In the genomic region with DNA sequence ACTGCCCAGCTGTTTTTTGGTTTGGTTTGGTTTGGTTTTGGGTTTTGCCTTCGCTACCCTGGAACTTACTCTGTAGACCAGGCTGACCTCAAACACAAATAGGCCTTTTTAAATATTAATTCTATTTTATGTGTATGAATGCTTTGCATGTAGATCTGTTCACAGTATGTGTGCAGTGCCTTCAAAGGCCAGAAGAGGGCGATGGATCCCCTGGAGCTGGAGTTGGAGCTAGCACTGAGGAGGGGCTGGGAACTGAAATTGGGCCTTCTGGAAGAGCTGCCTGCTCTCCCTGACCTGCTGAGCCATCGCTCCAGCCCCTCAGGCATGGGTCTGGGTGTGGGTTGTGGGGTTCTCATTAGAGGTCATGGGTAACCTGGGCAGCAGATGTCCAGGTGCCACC, we compare ENCODE assay signal across 29 mouse cellular contexts. TPM values are rescaled to one million over a fixed set of nuclear protein-coding genes. Genes with fewer than 3 reads are reported as not detected.
DNase-seq lines count a peak whose midpoint lies in the region; ATAC-seq and TF ChIP-seq lines count a peak whose summit lies in the region.
"Had no signal": no experiment of that assay in that cellular context is flagged by ENCODE, and none has a peak within 500 bp of the region (broad histone marks: within the 10 kb centered on the region; RNA-seq: fewer than 3 reads in every experiment).

No protein-coding gene starts in this region.

- peaks cover 71% of the 10 kb centered on the region for H3K27me3 ChIP-seq in intestine, postnatal 0 days (replicated peaks; ENCODE audit: control insufficient read depth, insufficient read depth, low read length)
- H3K27me3 ChIP-seq in intestine, embryonic 15.5 days (replicated peaks) = no peaks in the 10 kb centered on the region
- no peaks in the 10 kb centered on the region for H3K27me3 ChIP-seq in lung, embryonic 14.5 days (ENCODE audit: insufficient read depth, low read length)
- H3K27me3 ChIP-seq: embryonic facial prominence, embryonic 15.5 days; forebrain, embryonic 15.5 days; hindbrain, embryonic 13.5 days; limb, embryonic 15.5 days; lung, embryonic 15.5 days; neural tube, embryonic 15.5 days; Patski had no signal

- no peak for ATAC-seq in intestine, postnatal 0 days
- no peak for ATAC-seq in intestine, embryonic 15.5 days
- ATAC-seq in lung, embryonic 14.5 days (ENCODE audit: insufficient read depth) = no peak
- ATAC-seq: forebrain, embryonic 15.5 days; inflammation-experienced regulatory T-cells, adult 6 months; Patski had no signal

- DNase-seq in lung, embryonic 14.5 days = no peak
- no peak for DNase-seq in lung, postnatal 4 days
- DNase-seq in ES-CJ7 (ENCODE audit: low read depth, low spot score) (peak; percentile 34), ZHBTc4 (ENCODE audit: low read depth, low spot score) (peak; percentile 49)
- no peak for DNase-seq in urinary bladder, postnatal 10 days (ENCODE audit: low spot score)
- DNase-seq: adrenal gland, postnatal 10 days; cerebellum, adult 9-10 months; gastrocnemius, postnatal 14 days; heart, adult 18-20 months; kidney, adult 8-10 months; kidney, postnatal 36 days; layer of hippocampus, adult 9-11 months; left cerebral cortex, postnatal 4 days; right cerebral cortex, adult 18-20 months; right cerebral cortex, postnatal 4 days; thymus, adult 2 months; thymus, postnatal 4 days had no signal

- H3K4me2 ChIP-seq in intestine, postnatal 0 days (replicated peaks; ENCODE audit: low read depth) = no peak overlapping the region
- no peak overlapping the region for H3K4me2 ChIP-seq in intestine, embryonic 15.5 days (replicated peaks)
- no peak overlapping the region for H3K4me2 ChIP-seq in lung, embryonic 14.5 days
- H3K4me2 ChIP-seq: embryonic facial prominence, embryonic 15.5 days; forebrain, embryonic 15.5 days; hindbrain, embryonic 13.5 days; limb, embryonic 15.5 days; lung, embryonic 15.5 days; neural tube, embryonic 15.5 days had no signal

- TF ChIP-seq CTCF in intestine, postnatal 0 days (IDR thresholded peaks at IDR 0.05; ENCODE audit: low read depth) = peak; percentile 36; the same call in 1 of the 2 replicates
- peak; percentile 30 for TF ChIP-seq CTCF in lung, embryonic 14.5 days (IDR thresholded peaks at IDR 0.05; ENCODE audit: low read depth)

- H3K4me3 ChIP-seq in intestine, postnatal 0 days (ENCODE audit: low read depth, low read length) = no peak overlapping the region
- H3K4me3 ChIP-seq in intestine, embryonic 15.5 days (replicated peaks) = no peak overlapping the region
- no peak overlapping the region for H3K4me3 ChIP-seq in lung, embryonic 14.5 days (ENCODE audit: low read depth, low read length)
- H3K4me3 ChIP-seq: embryonic facial prominence, embryonic 15.5 days; forebrain, embryonic 15.5 days; hindbrain, embryonic 13.5 days; left cerebral cortex, adult 2 months; limb, embryonic 15.5 days; lung, embryonic 15.5 days; midbrain, embryonic 10.5 days; neural tube, embryonic 15.5 days had no signal

- H3K36me3 ChIP-seq in intestine, postnatal 0 days (ENCODE audit: control insufficient read depth, insufficient read depth) = no peaks in the 10 kb centered on the region
- 0 out of 2 replicates have a peak, but pooled peaks cover 3% of the 10 kb centered on the region for H3K36me3 ChIP-seq in intestine, embryonic 15.5 days
- peaks cover 8% of the 10 kb centered on the region; the same call in 1 of the 2 replicates for H3K36me3 ChIP-seq in lung, embryonic 14.5 days (ENCODE audit: insufficient read depth)
- H3K36me3 ChIP-seq: forebrain, embryonic 15.5 days; neural tube, embryonic 15.5 days had no signal

- H3K9me3 ChIP-seq in intestine, postnatal 0 days (ENCODE audit: control insufficient read depth) = no peaks in the 10 kb centered on the region
- no peaks in the 10 kb centered on the region for H3K9me3 ChIP-seq in intestine, embryonic 15.5 days
- no peaks in the 10 kb centered on the region for H3K9me3 ChIP-seq in lung, embryonic 14.5 days (ENCODE audit: low read depth, low read length)
- H3K9me3 ChIP-seq: embryonic facial prominence, embryonic 15.5 days; forebrain, embryonic 15.5 days; hindbrain, embryonic 13.5 days; limb, embryonic 15.5 days; lung, embryonic 15.5 days; neural tube, embryonic 15.5 days had no signal

- no peak overlapping the region for H3K27ac ChIP-seq in intestine, postnatal 0 days (ENCODE audit: low read depth, low read length)
- H3K27ac ChIP-seq in intestine, embryonic 15.5 days = no peak overlapping the region
- H3K27ac ChIP-seq in lung, embryonic 14.5 days (ENCODE audit: low read depth) = no peak overlapping the region
- H3K27ac ChIP-seq: embryonic facial prominence, embryonic 15.5 days; forebrain, embryonic 15.5 days; hindbrain, embryonic 13.5 days; left cerebral cortex, adult 2 months; limb, embryonic 15.5 days; lung, embryonic 15.5 days; midbrain, embryonic 10.5 days; neural tube, embryonic 15.5 days had no signal

- H3K4me1 ChIP-seq in intestine, postnatal 0 days (replicated peaks; ENCODE audit: control insufficient read depth, insufficient read depth, low read length) = no peaks in the 10 kb centered on the region
- 0 out of 2 replicates have a peak, but pooled peaks cover 5% of the 10 kb centered on the region for H3K4me1 ChIP-seq in intestine, embryonic 15.5 days (replicated peaks)
- H3K4me1 ChIP-seq in lung, embryonic 14.5 days (ENCODE audit: insufficient read depth) = no peaks in the 10 kb centered on the region
- H3K4me1 ChIP-seq: forebrain, embryonic 15.5 days; limb, embryonic 15.5 days; lung, embryonic 15.5 days; midbrain, embryonic 10.5 days had no signal

- 88% methylated on average over 3 of the region's 3 CpGs for WGBS in intestine, postnatal 0 days
- WGBS in intestine, embryonic 15.5 days = 94% methylated on average over 3 of the region's 3 CpGs
- WGBS in lung, embryonic 14.5 days = 85% methylated on average over 3 of the region's 3 CpGs

- no peak overlapping the region for H3K9ac ChIP-seq in intestine, postnatal 0 days (ENCODE audit: low read depth, low read length)
- H3K9ac ChIP-seq in intestine, embryonic 15.5 days = no peak overlapping the region
- H3K9ac ChIP-seq in lung, embryonic 14.5 days = no peak overlapping the region
- H3K9ac ChIP-seq: embryonic facial prominence, embryonic 15.5 days; forebrain, embryonic 15.5 days; hindbrain, embryonic 13.5 days; limb, embryonic 15.5 days; lung, embryonic 15.5 days; neural tube, embryonic 15.5 days had no signal

RNA-seq across cellular contexts. Expression of a gene that starts 16.6 kb away (rescaled TPM):
- polyA plus RNA-seq in intestine, postnatal 0 days (2015; fragmentation: Nextera tagmentation; extraction: Ambion mirVana) = 20.6 and 21.9 TPM in 2 replicates
- 95.0 and 102 TPM in 2 replicates for polyA plus RNA-seq in intestine, embryonic 15.5 days (2015; fragmentation: Nextera tagmentation; extraction: Ambion mirVana)
- 101 and 107 TPM in 2 replicates for polyA plus RNA-seq in lung, embryonic 14.5 days (2014; fragmentation: Nextera tagmentation; extraction: Ambion mirVana)

RNA-seq across cellular contexts. Expression of a gene that starts 17.1 kb away (rescaled TPM):
- 5.6 and 7.3 TPM in 2 replicates for polyA plus RNA-seq in intestine, postnatal 0 days (2015; fragmentation: Nextera tagmentation; extraction: Ambion mirVana)
- 16.8 and 17.2 TPM in 2 replicates for polyA plus RNA-seq in intestine, embryonic 15.5 days (2015; fragmentation: Nextera tagmentation; extraction: Ambion mirVana)
- polyA plus RNA-seq in lung, embryonic 14.5 days (2014; fragmentation: Nextera tagmentation; extraction: Ambion mirVana) = 45.6 and 46.1 TPM in 2 replicates

RNA-seq across cellular contexts. Expression of a gene that starts 40.3 kb away (rescaled TPM):
- polyA plus RNA-seq in intestine, postnatal 0 days (2015; fragmentation: Nextera tagmentation; extraction: Ambion mirVana) = 13.4 and 16.0 TPM in 2 replicates
- polyA plus RNA-seq in intestine, embryonic 15.5 days (2015; fragmentation: Nextera tagmentation; extraction: Ambion mirVana) = 15.9 and 17.7 TPM in 2 replicates
- polyA plus RNA-seq in lung, embryonic 14.5 days (2014; fragmentation: Nextera tagmentation; extraction: Ambion mirVana) = 23.5 and 23.8 TPM in 2 replicates

Comparison
In these comparisons a context has a peak if more than half of its experiments do, and no peak if none do; other contexts are left out.
1. DNase-seq: peak in ES-CJ7 (single experiment) and ZHBTc4 (single experiment); none in lung, embryonic 14.5 days (single experiment), lung, postnatal 4 days (0 of 2) and urinary bladder, postnatal 10 days (single experiment).